In genomic region chr12:99757754-99758526, GRCm38 (mm10) we compare ENCODE assay signal across 9 mouse cellular contexts.
A peak's percentile ranks its signal among the peaks of the same experiment; 100 is the strongest.
DNase-seq lines count a peak whose midpoint lies in the region; ATAC-seq lines count a peak whose summit lies in the region.
"Had no signal": no experiment of that assay in that cellular context is flagged by ENCODE, and none has a peak within 500 bp of the region (broad histone marks: within the 10 kb centered on the region; RNA-seq: fewer than 3 reads in every experiment).

No protein-coding gene starts in this region.

- H3K4me3 ChIP-seq in hindbrain, embryonic 15.5 days: peak overlapping the region; percentile 3
- H3K4me3 ChIP-seq in midbrain, embryonic 13.5 days (replicated peaks): peak overlapping the region; percentile 23
- H3K4me3 ChIP-seq: liver, embryonic 15.5 days had no signal

- DNase-seq in cerebellum, postnatal 10 days: peak; percentile 66 to 68
- no peak for DNase-seq in cerebellum, adult 9-11 months
- DNase-seq in embryo, embryonic 11 days: peak; percentile 79
- no peak for DNase-seq in adrenal gland, postnatal 14 days
- DNase-seq in cerebellum, adult 11 months: no peak
- no peak for DNase-seq in urinary bladder, postnatal 36 days (ENCODE audit: low spot score in 2 of 2)

- H3K4me1 ChIP-seq in hindbrain, embryonic 15.5 days (replicated peaks): peaks cover 23% of the 10 kb centered on the region
- H3K4me1 ChIP-seq in midbrain, embryonic 13.5 days (replicated peaks): peaks cover 28% of the 10 kb centered on the region
- H3K4me1 ChIP-seq: liver, embryonic 15.5 days had no signal

- H3K9me3 ChIP-seq in hindbrain, embryonic 15.5 days: no peaks in the 10 kb centered on the region
- no peaks in the 10 kb centered on the region for H3K9me3 ChIP-seq in midbrain, embryonic 13.5 days
- H3K9me3 ChIP-seq: liver, embryonic 15.5 days had no signal

- H3K4me2 ChIP-seq in hindbrain, embryonic 15.5 days: peak overlapping the region; percentile 46
- peak overlapping the region; percentile 50 for H3K4me2 ChIP-seq in midbrain, embryonic 13.5 days (replicated peaks)
- H3K4me2 ChIP-seq: liver, embryonic 15.5 days had no signal

- H3K27ac ChIP-seq in hindbrain, embryonic 15.5 days (replicated peaks): peak overlapping the region; percentile 58
- H3K27ac ChIP-seq in midbrain, embryonic 13.5 days: peak overlapping the region; percentile 56
- H3K27ac ChIP-seq: liver, embryonic 15.5 days had no signal

- 27% methylated on average over 15 of the region's 15 CpGs for WGBS in hindbrain, embryonic 15.5 days
- WGBS in midbrain, embryonic 13.5 days: 23% methylated on average over 15 of the region's 15 CpGs

- 0 out of 2 replicates have a peak overlapping the region, but pooled peaks have one; percentile 16 for H3K9ac ChIP-seq in hindbrain, embryonic 15.5 days
- H3K9ac ChIP-seq in midbrain, embryonic 13.5 days (replicated peaks): no peak overlapping the region
- H3K9ac ChIP-seq: liver, embryonic 15.5 days had no signal

- H3K27me3 ChIP-seq in hindbrain, embryonic 15.5 days: no peaks in the 10 kb centered on the region
- H3K27me3 ChIP-seq in midbrain, embryonic 13.5 days: 0 out of 2 replicates have a peak, but pooled peaks cover 3% of the 10 kb centered on the region
- H3K27me3 ChIP-seq: liver, embryonic 15.5 days had no signal

- H3K36me3 ChIP-seq in hindbrain, embryonic 15.5 days: no peaks in the 10 kb centered on the region
- H3K36me3 ChIP-seq in midbrain, embryonic 13.5 days: no peaks in the 10 kb centered on the region
- H3K36me3 ChIP-seq: liver, embryonic 15.5 days had no signal

- peak; percentile 86 for ATAC-seq in hindbrain, embryonic 15.5 days (ENCODE audit: low FRiP score, low read depth)
- peak; percentile 96 for ATAC-seq in midbrain, embryonic 13.5 days

Comparison
In these comparisons a context has a peak if more than half of its experiments do, and no peak if none do; other contexts are left out.
1. DNase-seq: peak in cerebellum, postnatal 10 days (2 of 2) and embryo, embryonic 11 days (single experiment); none in cerebellum, adult 9-11 months (single experiment), adrenal gland, postnatal 14 days (single experiment), cerebellum, adult 11 months (single experiment) and urinary bladder, postnatal 36 days (0 of 2).